Comparison of ENCODE assay signal across 8 mouse cellular contexts in genomic region chr2:19715564-19716238, GRCm38 (mm10). TPM values are rescaled to one million over a fixed set of nuclear protein-coding genes. Genes with fewer than 3 reads are reported as not detected.
DNase-seq lines count a peak whose midpoint lies in the region; ATAC-seq and TF ChIP-seq lines count a peak whose summit lies in the region.

No protein-coding gene starts in this region.

- no peak overlapping the region; the same call in 1 of the 2 replicates for H3K27ac ChIP-seq in gastrocnemius, adult 2 months
- H3K27ac ChIP-seq in hindbrain, embryonic 16.5 days (ENCODE audit: low read depth, low read length): no peak overlapping the region

- no peaks in the 10 kb centered on the region for H3K36me3 ChIP-seq in hindbrain, embryonic 16.5 days (ENCODE audit: control insufficient read depth, insufficient read depth, low read length)

- no peaks in the 10 kb centered on the region for H3K9me3 ChIP-seq in hindbrain, embryonic 16.5 days (ENCODE audit: control insufficient read depth, low read length)

- WGBS in hindbrain, embryonic 16.5 days: 23% methylated on average over 11 of the region's 11 CpGs

- no peaks in the 10 kb centered on the region for H3K27me3 ChIP-seq in hindbrain, embryonic 16.5 days (replicated peaks; ENCODE audit: control insufficient read depth, insufficient read depth, low read length)

- H3K9ac ChIP-seq in hindbrain, embryonic 16.5 days (ENCODE audit: low read depth, low read length): no peak overlapping the region

- ATAC-seq in common myeloid progenitor, adult 5-6 weeks (replicated peaks; ENCODE audit: low read depth, poor library complexity, severe bottlenecking): peak; percentile 100
- ATAC-seq in hindbrain, embryonic 16.5 days: peak; percentile 92

- intact Hi-C loops in gastrocnemius, adult 2 months (cut with DNase I): loop anchor here (2.0 to 5.0 kb wide), 2 partner anchors 53 to 203 kb away; no protein-coding TSS in a partner anchor

- DNase-seq in ovary, adult 18-20 months (ENCODE audit: low spot score): peak; percentile 5
- DNase-seq in ovary, postnatal 10 days (ENCODE audit: low spot score): no peak
- peak; percentile 63 for DNase-seq in gastrocnemius, adult 2 months
- peak; percentile 21 to 37 for DNase-seq in layer of hippocampus, postnatal 36 days
- DNase-seq in lung, postnatal 36 days: peak; percentile 82
- DNase-seq in right cerebral cortex, postnatal 10 days (ENCODE audit: low spot score in 2 of 2): peak; percentile 73 to 80

- H3K4me1 ChIP-seq in hindbrain, embryonic 16.5 days (ENCODE audit: control insufficient read depth, insufficient read depth, low read depth, low read length): no peaks in the 10 kb centered on the region

- peak overlapping the region; percentile 53 for H3K4me2 ChIP-seq in hindbrain, embryonic 16.5 days (ENCODE audit: low read length)

- peak; percentile 94 for TF ChIP-seq CTCF in gastrocnemius, adult 2 months (IDR thresholded peaks at IDR 0.05)

- H3K4me3 ChIP-seq in gastrocnemius, adult 2 months: peak overlapping the region; percentile 57
- H3K4me3 ChIP-seq in hindbrain, embryonic 16.5 days (ENCODE audit: low read length): peak overlapping the region; percentile 33

RNA-seq across cellular contexts. Expression of gene Otud1, which starts 58.1 kb away (rescaled TPM):
- 4.0 and 8.9 TPM in 2 replicates for total RNA-seq in common myeloid progenitor, adult 5-6 weeks (2017)
- total RNA-seq in gastrocnemius, adult 2 months (2021): 10 to 100 TPM in 1 of 2 experiments, 1 to 10 TPM in 1; 8.1 to 16.8 TPM
- 1.3 and 1.5 TPM in 2 replicates for polyA plus RNA-seq in hindbrain, embryonic 16.5 days (2015; fragmentation: Nextera tagmentation; extraction: Ambion mirVana)
- 10 to 100 TPM; 11.4 to 12.5 TPM for total RNA-seq in layer of hippocampus, postnatal 36 days (2021)
